Mouse (Mus musculus) layer of hippocampus, adult 2 months (tissue): ENCODE measurements around the gene Cpeb3. TPM values are rescaled to one million over a fixed set of nuclear protein-coding genes. Genes with fewer than 3 reads are reported as not detected.

Experiments used
- DNase-seq, 2 experiments: peaks; one replicate each; pipeline ENCODE4 v3.0.0; 2022; ENCODE audit warnings: low spot score in 2 of 2
- H3K27ac ChIP-seq: fragments of 200-600 bp; 2 replicates; pipeline ENCODE4 v1.8.1; 2022
- H3K4me3 ChIP-seq: fragments of 200-600 bp; 2 replicates; pipeline ENCODE4 v1.8.1; 2022; ENCODE audit warnings: mild to moderate bottlenecking
- CTCF ChIP-seq: fragments of 200-600 bp; conservative IDR thresholded peaks from 2 replicates; pipeline ENCODE4 v1.8.1; 2022; ENCODE audit warnings: antibody characterized with exemption, mild to moderate bottlenecking, moderate library complexity
- total RNA-seq, 2 experiments: library from RNA; stranded (reverse); gene quantifications; 2 replicates each; pipeline ENCODE4 v1.2.3; 2021

The Cpeb3 gene
- total RNA-seq, 2 experiments from 2014 or later, result 69.7 to 76.8 TPM

GRCm38 (mm10) chr19:37020951-37021350 is 187.4 kb downstream of the Cpeb3 start:
- no peak for TF ChIP-seq CTCF
- H3K4me3 ChIP-seq, result no peak overlapping the region
- no peak overlapping the region for H3K27ac ChIP-seq
- DNase-seq, result no peak

DNA sequence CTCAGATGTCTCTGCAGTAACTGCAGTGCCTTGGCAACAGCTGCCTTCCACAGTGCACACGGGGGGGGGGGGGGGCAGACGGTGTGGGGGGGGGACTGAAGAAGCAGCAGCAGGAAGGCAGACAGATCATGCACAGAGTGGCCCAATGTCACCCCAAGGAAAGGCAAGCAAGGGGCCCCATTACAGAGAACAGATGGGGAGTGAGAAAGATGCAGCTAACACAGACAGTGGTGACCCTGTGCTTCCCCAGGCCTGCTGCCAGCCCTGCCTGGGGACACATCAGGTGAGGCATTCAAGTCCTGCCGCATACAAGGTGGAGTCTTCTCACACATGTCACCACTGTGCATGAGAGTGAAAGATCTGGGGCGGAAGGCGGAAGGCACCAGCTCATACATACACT is 187.9 kb downstream of the Cpeb3 start:
- H3K27ac ChIP-seq, result no peak overlapping the region

DNA sequence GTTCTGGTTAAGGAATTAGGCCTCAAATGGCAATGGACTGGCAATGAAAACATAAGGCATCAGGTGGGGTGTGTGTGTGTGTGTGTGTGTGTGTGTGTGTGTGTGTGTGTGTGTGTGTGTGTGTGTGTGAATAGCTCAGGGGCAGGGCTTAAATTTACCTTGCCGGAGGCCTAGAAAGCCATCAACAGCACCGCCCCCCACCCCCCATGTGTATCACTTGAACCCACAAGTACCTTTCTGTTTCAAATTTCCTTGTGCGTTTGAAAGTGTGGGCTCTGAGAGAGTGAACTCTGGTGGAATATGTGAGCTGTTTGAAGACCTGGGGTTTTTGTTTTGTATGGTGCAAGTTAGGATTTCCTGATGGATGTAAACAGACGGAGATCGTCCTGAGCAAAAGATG is 189.5 kb downstream of the Cpeb3 start:
- Histone ChIP-seq H3K27ac (no peak overlapping the region), H3K4me3 (peak overlapping the region; percentile 43)
- no peak for TF ChIP-seq CTCF
- DNase-seq, result no peak

More for the DNA sequence above, 187.9 kb downstream of the Cpeb3 start:
- no peak for TF ChIP-seq CTCF
- H3K4me3 ChIP-seq, result no peak overlapping the region
- no peak for DNase-seq

DNA sequence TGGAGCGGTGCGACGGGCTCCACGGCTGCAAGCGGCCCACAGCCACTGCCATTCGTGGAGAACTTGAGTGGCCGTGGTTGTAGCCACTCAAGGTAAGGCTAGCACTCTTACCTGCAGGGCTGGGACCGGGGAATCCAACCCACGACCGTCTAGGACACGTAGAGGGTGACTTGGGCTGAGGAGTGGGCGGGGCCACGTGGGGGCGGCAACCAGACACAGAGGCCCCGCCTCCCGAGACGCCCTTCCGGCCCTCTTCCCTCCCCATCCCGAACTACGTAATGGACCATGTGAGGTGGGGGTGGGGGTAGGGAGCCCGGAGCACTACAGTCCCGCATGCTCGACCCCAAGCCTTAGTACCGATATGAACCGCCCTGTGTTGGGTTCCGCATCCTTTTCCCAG is 190.0 kb downstream of the Cpeb3 start:
- H3K4me3 ChIP-seq, result peak overlapping the region; percentile 43
- no peak for TF ChIP-seq CTCF
- DNase-seq, result peak; percentile 40 to 58
- no peak overlapping the region for H3K27ac ChIP-seq

DNA sequence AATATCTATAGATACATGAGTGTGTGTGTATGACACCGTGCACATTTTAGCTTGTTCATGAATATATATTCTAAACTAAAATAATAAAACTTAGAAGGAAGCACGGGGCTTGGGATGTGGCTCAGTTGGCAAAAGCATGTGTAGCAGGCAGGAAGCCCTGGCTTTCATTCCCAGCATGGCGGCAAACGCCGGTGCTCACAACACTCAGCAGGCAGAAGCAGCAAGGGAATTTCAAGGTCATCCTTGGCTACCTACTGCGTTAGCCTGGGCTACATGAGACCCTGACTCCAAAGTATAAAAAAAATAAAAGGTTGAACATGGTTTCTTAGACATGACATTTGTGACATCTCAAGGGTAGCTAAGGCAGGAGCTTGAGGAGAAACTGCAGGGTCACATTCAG is 191.5 kb downstream of the Cpeb3 start:
- H3K27ac ChIP-seq, result no peak overlapping the region
- TF ChIP-seq CTCF, result no peak
- no peak for DNase-seq
- H3K4me3 ChIP-seq, result no peak overlapping the region

- Histone ChIP-seq H3K4me3 (no peak overlapping the region), H3K27ac (no peak overlapping the region)
- TF ChIP-seq CTCF, result no peak
- no peak for DNase-seq
Observed at GRCm38 (mm10) chr19:37014173-37014939, 194.0 kb downstream of the Cpeb3 start.

DNA sequence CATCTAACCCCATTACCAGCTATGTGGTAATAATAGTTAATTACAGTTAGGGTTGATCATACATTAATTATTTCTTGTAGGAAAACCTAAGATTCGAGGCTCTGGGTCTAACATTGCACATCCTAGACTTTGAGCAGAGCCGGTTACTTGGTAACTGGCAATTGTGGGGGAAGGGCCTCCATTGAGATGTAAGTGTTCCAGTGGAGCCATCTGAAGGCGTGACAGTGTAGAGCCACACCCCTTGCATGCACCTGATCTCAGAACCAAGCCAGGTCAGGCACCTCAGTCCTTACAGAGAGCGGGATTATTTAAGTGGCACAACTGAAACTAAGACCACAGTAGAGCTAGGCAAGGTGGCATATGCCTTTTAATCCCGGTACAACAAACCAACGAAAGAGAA is 194.9 kb downstream of the Cpeb3 start:
- no peak for DNase-seq
- TF ChIP-seq CTCF, result no peak
- Histone ChIP-seq H3K27ac (no peak overlapping the region), H3K4me3 (no peak overlapping the region)

- Histone ChIP-seq H3K27ac (no peak overlapping the region), H3K4me3 (no peak overlapping the region)
- no peak for TF ChIP-seq CTCF
- DNase-seq, result no peak
Observed at GRCm38 (mm10) chr19:37009878-37010281, 198.5 kb downstream of the Cpeb3 start.

GRCm38 (mm10) chr19:37004557-37004956 is 203.8 kb downstream of the Cpeb3 start:
- DNase-seq, result no peak
- Histone ChIP-seq H3K4me3 (no peak overlapping the region), H3K27ac (no peak overlapping the region)
- no peak for TF ChIP-seq CTCF

Other genes starting within 250 kb of the Cpeb3 start
- gene March5, start 1.1 kb downstream of the Cpeb3 start, total RNA-seq, result 10 to 100 TPM; 80.4 to 90.4 TPM
- gene Ide, start 129.3 kb upstream of the Cpeb3 start, total RNA-seq, result 10 to 100 TPM; 34.9 to 56.2 TPM
- gene Kif11, start 167.8 kb upstream of the Cpeb3 start, total RNA-seq, result 1 to 10 TPM; 1.1 to 1.3 TPM
- gene Hhex, start 226.2 kb upstream of the Cpeb3 start, total RNA-seq, result 1 to 10 TPM; 1.7 to 2.4 TPM